Mouse (Mus musculus) E14TG2a.4 (cell line): ENCODE data around the gene Hoxd9.

Experiments used
- CTCF ChIP-seq: conservative IDR thresholded peaks from 2 replicates; pipeline ENCODE4 v1.5.1; 2014; ENCODE audit warnings: low read length
- NANOG ChIP-seq: IDR thresholded peaks from 2 replicates; pipeline ENCODE4 v1.6.1; 2014; ENCODE audit warnings: borderline replicate concordance, low read length, mixed read lengths

- TF ChIP-seq CTCF (no peak), NANOG (no peak)
Measured at GRCm38 (mm10) chr2:74705467-74706089, 8.1 kb downstream of the Hoxd9 start.
